Mouse (Mus musculus): Measurements from ENCODE around the gene Sipa1l3.
A peak's percentile ranks its signal among the peaks of the same experiment; 100 is the strongest.

The Sipa1l3 gene

DNA sequence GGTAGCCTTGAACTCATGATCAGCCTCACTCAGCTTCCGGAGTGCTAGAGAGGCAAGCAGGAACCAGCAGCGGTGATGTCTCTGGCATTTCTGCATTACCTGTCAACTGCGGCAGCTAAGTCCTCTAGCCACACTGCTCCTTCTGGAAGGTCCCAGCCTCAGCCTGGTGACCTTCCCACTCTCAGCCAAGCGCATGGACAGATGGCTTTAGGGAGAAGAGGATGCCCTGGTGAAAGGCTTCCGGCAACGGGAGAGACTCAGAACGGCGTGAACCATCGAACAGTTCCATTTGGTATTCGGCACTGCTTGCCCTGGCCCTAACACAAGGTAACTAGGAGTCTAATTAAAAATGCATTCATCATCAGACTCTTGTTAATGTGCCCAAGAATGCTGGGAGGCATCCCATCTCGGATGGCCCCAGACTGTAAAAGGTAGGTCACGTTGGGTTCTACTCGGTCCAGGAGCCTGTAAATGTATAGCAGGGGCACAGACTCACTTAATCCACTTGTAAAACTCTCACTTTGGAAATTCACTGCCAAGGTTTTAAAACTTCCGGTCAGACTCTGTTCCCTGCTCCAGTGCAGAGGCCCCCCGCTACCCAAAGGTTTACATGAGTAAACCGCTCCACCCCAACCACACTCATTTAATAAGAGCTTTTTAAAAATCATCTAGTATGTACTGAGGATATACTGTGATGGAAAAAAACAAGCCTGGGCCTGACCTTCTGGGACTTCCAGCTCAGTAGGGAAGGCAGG is 37.7 kb downstream of the Sipa1l3 start:
- no peak for DNase-seq (ENCODE audit: low read depth, low spot score)

DNA sequence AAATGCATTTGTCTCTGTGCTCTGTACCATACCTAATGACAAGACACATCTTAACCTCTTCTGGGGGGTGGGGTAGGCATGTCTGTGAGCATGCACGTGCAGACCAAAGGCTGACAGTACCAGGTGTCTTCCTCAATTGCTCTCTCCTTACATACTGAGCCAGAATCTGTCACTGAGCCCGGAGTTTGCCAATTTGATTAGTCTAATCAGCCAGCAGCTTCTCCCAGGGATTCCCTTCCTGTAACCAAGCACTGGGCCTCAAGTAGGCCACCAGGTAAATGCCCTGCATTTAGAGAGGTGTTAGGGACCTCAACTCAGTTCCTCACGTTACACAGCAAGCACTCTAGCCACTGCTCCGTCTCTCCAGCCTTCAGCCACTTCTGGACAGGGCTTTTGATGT is 38.3 kb downstream of the Sipa1l3 start:
- DNase-seq (ENCODE audit: low read depth, low spot score), result no peak

DNA sequence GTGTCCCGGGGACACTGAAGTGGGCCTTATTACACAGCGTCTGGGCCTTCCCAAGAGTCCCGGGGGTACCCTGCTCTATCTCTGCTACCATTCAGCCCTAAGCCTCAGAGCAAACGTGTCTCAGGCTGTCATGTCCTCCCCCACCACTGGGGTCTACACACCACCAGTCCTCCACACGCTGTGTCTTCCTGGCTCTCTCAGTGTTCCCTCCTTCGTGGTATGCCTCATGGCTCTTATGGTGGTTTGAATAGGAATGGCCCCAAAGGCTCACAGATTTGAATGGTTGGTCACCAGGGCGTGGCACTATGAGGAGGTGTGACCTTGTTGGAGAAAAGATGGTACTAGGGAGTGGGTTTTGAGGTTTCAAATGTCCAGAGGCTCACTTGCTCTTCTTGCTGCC is 43.4 kb downstream of the Sipa1l3 start:
- DNase-seq (ENCODE audit: low read depth, low spot score), result no peak

DNA sequence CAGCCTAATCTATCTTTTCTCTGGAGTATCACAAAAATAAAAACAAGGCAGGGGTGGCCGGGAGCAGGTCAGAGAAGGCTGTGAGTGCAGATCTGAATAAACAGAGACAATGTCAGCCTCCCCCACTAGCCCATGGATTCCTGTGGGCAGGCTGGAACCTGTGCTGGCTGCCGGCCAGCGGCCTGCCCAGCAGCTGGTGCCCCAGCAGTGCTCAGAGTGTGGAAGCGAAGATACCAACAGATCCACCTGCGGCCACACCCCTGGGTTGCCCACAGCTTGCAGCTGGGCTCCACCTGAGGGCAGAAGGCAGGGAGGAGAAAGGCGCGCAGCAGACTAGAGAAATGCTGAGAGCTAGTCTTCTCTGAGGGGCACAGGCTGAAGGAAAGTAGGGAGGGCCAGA is 47.1 kb downstream of the Sipa1l3 start:
- DNase-seq (ENCODE audit: low read depth, low spot score), result no peak

DNA sequence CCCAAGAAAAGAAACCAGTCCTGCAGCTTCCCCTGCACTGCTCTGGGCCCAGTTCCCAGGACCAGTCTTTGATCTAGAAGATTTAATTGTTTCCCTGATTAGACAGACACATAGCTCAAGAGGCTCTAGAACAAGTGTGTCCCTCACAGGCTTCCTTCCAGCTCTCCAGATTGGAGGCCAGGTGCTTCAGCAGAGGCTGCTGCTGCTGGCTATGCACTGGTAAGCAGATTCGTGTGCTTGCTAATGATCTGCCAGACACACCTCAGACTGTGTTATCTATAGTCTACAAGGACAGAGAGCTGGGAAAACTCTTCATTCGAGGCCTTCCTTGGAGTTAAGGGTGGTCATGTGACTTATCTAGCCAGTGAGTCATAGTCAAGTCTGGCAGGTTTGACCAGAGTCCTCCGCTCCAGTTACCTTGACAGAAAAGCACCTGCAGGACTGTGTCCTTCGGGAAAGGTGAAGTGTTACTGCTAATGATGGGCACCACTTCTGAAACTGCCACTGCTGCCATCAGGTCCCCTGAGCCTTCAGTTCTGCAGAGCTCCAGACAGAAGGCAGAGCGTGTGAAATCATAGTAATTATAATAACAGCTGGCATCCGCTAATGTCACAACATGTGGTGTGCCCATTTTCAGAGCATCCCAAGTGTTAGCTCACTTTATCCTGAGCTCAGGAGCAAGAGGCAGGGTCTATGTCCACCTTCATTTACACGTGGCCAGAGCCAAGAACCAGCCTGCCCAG is 48.7 kb downstream of the Sipa1l3 start:
- DNase-seq (ENCODE audit: low read depth, low spot score), result no peak

DNA sequence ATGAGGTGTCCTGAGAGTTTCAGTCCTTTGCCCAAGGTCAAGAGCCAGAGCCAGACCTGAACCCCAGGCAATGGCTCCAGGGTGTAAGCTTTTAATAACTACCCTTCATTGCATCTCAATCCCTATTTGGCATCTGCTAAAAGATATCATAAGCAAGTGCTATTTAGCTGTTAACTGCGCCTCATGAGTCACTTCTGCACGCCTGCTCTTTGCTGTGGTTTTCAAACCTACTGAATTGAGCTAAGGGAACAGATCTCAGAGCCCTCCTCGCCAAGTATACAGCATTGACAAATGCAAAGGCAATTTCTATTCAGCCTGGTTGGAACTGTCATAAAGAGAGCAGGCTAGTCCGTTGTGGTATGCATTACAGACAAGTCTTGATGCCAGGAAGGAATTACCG is 49.8 kb downstream of the Sipa1l3 start:
- DNase-seq (ENCODE audit: low read depth, low spot score), result no peak

DNA sequence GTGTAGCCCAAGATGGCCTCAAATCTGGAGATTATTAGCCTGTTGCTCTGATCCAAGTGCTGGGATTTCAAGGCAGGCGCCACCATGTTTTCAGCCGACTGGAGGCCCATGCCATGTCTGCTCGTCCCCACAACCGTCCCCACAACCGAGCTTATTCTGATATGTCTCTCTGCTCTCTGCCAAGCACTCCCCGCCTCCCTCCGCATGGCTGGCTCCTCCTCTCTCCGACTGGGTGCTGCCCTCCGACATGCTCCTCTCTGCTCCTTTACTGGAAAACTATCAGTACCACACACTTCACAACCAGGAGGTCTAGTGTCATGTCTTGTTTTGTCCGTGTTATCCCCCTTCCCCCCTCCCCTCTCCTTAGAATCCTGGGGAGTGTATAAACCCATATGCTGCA is 51.9 kb downstream of the Sipa1l3 start:
- no peak for DNase-seq (ENCODE audit: low read depth, low spot score)

DNA sequence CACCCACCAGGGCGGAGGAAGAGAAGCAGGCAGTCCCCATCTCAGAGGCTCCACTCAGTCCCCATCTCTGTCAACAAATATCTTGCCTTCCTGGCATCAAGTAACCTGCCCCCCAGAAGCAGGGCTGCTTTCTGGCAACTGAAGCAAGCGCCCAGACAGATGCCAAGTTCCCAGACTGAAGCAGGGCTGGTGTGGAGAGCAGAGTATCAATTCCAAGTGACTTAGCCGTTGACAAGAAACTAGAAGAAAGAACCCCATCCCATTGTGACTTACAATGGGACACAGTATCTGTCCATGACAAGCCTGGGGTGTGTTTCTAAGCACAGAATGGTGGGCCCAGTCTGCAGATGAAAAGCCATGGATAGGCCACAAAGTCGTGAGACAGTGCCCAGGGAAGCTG is 52.7 kb downstream of the Sipa1l3 start:
- DNase-seq (ENCODE audit: low read depth, low spot score), result no peak

DNA sequence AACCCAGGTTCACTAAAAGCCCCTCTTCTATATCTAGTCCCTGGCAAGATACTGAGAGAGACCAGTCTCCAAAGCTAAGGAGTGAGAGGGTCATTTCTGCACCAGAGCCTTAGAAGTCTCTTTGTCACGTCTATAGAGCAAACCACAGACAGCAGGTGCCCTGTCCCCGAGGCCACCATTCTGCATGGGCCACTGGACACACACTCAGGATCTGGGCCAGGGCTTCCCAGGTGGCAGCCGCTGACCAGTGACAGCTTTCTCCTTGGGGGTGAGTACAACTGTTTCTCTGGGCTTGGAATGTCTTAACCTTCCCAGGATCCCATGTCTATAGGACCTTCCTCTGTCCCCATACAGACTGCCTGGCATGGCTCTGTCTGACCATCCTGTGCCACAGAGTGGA is 55.6 kb downstream of the Sipa1l3 start:
- DNase-seq (ENCODE audit: low read depth, low spot score), result no peak

DNA sequence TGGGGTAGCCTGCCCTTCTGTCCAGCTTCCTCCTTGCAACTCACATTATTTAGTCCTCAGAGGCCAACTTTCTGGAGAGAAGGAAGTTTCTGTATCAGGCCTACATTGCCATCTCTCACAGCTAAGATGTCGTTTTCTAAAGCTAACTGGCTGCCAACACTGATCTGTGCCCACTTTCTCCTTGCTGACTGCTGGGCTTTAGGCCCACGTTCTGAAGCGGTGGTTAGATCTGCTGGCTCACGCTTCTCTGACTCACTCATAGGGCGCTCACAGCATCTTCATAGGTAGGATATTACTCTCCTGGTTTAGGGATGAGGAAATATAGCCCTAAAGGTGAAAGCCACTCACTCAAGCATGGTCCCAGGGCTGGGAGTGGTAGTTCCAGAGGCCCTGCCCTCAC is 56.3 kb downstream of the Sipa1l3 start:
- no peak for DNase-seq (ENCODE audit: low read depth, low spot score)

DNA sequence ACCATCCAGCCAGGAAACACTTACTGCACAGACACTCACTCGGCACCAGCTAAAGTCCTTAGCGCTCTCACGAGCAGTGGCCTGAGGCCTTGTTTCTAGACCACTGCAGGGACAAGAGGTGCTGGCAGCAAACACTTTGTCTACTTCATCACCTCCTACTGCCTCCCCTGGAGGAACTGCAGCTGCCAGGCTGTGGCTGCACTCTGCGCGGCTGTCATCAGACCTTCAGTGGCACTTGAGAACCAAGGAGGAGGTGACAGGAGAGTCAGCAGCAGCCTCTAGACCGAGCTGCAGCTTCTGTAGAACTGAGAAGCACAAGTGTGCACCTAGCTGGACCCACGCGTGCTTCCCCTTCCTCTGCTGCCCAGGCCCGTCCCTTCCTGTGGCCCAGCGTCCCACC is 56.9 kb downstream of the Sipa1l3 start:
- no peak for DNase-seq (ENCODE audit: low read depth, low spot score)

DNA sequence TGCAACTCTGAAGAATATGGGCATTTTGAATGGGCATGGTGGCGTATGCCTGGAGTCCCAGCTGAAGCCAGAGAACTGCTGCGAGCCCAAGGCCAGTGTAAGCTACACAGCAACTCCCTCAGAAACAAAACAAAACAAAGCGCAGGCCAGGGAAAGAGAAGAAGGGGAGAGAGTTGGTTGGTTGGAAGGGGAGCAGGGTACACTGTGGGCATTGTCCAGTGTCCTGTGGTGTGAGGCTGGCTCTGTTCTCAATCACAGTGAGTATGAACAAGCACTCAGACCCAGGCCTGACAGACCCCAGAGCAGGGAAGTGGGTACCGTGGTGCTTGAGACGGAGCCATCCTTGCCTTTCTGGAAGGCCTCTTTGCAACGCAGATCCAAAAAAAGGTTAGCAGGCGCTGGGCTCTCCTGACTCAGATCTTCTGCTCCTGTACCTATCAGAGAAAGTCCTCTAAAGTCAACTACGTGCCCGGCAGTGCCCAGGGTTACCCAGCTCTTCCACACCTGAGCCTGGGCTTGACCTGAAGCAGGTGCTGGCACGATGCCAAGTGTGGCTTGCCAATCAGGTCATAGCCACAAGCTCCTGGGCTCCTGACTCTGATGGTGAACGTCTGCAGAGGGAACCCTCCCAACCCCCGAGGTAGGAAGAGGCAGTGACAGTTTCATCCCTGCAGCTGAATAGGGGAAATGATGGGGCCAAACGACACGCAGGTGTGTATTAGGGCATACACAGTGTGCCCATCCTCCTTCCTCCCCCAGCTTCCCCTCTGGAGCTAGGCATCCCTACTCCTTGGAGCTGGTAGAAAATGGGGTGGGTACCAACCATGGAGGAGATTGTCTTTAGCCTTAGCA is 59.3 kb downstream of the Sipa1l3 start:
- DNase-seq (ENCODE audit: low read depth, low spot score), result no peak

DNA sequence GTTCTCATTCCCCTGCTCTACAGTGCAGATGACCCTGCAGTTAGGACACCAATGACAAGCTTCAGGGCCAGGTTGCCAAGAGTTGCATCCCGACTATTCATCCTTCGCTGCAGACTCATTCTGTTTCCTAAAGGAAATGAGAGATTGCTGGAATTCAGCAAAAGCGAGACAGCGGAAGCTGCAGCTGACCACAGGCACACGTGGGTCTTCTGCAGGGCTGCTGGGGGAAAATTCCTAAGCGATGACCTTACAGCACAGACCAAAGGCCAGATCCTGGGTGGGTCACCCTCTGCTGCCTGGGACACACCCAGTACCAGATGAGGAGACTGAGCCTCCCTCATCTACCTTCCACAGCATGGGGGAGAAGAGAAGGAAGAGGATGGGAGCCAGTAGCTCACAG is 60.7 kb downstream of the Sipa1l3 start:
- no peak for DNase-seq (ENCODE audit: low read depth, low spot score)

DNA sequence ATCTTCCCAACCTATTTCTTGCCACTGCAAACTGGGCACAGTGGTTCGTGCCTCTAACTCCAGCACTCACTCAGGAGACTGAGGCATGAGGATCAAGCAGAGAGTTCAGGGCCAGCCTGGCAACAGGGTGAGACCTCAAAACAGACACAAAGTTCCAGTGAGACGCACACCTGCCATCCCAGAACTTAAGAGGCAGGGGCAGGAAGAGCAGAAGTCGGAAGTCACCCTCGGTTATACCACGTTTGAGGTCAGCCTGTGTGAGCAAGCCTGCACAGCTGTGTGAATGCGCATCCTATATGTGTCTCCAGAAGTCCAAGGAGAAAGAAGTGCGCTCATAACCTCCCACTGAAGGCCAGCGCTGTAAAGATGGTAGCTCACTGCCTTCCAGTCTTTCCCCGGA is 61.7 kb downstream of the Sipa1l3 start:
- no peak for DNase-seq (ENCODE audit: low read depth, low spot score)

DNA sequence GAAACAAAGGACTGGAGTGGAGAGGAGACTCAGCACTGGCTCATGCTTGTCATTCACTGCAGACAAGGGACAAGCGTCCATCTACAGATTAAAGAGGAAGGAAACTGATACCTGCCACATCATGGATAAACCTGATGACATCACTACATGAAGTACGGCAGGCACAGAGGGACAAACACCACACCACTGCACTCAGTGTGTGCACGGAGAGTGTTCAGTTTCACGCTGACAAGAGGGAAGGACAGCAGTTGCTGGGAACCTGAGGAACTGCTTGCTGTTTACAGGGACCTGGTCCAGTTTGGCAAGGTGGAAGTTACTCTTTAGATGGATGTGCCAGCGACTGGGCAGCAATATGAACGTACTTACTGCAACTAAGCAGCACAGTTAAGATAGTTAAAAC is 62.9 kb downstream of the Sipa1l3 start:
- no peak for DNase-seq (ENCODE audit: low read depth, low spot score)

DNA sequence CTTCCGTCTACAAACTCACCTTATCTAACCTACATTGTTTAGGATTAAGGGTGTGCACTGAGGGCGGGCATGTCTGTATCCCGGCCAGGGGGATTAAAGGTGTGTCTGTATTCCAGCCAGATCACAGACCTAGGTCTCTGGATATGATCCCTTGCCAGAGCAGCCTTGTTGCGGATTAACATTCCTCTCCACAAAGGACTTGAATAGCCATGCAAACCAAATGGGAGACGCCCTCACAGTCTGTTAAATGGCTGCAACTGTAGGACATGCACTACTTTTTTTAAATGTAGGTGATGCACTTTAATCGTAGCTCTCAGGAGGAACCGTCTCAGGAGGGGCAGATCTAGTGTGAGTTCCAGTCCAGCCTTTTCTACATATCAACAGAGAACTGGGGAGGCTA is 63.5 kb downstream of the Sipa1l3 start:
- no peak for DNase-seq (ENCODE audit: low read depth, low spot score)

DNA sequence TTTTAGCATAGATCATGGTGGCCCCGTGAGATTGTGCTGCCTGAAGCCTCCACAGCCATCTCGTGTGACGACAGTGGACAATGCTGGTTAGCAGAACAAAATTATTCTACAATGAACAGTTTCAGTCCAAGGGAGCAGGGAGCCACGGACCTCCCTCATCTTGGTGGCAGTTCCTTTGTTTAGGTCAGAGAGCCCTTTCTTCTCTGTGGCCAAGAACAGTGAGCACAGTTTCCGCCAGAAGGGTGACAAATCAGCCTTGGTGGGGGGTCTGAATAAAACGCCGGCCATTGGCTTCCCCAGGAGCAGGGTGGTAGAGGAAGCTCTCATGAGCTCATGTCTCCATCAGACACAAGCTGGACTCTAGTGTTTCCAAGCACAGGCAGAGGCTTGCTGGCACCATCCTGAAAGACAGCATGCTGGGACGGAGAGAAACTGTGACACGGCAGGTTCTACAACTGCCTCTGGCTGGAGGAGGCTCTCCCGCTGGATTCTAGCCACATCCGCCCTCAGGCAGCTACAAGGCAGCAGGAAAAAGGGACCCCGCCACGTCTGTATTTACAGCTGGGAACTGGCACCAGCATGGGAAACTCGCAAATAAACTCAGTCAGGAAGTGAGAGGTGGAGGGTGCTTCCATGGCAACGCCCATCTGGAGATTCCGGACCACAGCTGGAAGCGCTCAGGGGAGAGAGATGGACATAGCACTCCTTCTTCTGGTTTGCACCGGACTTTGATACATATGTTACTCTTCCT is 65.3 kb downstream of the Sipa1l3 start:
- DNase-seq (ENCODE audit: low read depth, low spot score), result peak; percentile 83

DNA sequence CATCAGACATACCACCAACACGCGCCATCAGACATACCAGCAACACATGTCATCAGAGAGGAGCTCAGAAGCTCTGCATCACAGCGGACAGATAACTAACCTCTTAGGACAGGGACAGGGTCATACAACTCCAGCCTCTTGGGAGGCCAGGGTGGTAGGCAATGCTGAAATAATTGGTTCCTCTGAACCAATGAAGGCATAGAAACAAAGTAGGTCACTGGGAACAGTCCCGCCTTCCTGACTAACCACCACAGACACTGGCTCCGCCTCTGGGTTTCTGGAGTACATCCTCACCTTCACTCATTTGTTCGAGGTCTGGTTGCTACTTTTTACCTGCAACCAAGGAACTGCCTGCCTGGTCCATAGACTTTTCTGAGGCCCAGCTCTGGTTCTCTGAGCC is 66.1 kb downstream of the Sipa1l3 start:
- DNase-seq (ENCODE audit: low read depth, low spot score), result no peak

DNA sequence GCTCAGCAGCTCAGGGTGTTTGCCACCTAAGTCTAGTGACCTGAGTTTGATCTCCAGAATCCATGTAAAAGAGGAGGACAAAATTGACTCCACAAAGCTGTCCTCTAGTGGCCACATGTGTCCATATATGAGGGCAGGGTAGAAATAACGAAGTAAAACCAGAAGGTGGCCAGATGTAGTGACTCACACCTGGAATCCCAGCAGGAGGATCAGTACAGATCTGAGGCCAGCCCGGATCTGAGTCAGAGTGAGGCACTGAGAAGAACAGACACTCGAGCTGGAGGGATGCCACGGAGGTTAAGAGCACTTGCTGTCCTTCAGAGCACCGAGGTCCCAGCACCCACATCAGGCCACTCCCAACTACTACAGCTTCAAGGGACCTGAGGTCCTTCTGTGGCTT is 68.3 kb downstream of the Sipa1l3 start:
- DNase-seq (ENCODE audit: low read depth, low spot score), result no peak

DNA sequence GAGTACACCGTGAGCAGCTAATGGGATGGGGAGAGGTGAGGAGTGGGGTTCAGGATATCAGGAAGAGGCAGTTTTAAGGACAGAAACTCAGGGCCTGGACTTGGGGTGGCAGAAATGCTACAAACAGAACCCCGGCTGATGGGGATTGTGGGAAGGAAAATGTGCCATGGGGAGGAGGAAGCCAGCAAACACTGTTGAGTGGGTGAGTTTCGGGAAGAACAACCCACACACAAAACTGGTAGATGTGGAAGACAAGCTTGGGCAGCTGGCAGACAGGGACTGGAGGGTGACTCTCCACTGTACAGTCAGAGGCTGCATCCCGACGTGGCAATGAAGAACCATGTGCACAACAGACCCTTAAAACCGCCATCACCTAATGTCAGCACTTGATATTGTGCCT is 69.6 kb downstream of the Sipa1l3 start:
- no peak for DNase-seq (ENCODE audit: low read depth, low spot score)

DNA sequence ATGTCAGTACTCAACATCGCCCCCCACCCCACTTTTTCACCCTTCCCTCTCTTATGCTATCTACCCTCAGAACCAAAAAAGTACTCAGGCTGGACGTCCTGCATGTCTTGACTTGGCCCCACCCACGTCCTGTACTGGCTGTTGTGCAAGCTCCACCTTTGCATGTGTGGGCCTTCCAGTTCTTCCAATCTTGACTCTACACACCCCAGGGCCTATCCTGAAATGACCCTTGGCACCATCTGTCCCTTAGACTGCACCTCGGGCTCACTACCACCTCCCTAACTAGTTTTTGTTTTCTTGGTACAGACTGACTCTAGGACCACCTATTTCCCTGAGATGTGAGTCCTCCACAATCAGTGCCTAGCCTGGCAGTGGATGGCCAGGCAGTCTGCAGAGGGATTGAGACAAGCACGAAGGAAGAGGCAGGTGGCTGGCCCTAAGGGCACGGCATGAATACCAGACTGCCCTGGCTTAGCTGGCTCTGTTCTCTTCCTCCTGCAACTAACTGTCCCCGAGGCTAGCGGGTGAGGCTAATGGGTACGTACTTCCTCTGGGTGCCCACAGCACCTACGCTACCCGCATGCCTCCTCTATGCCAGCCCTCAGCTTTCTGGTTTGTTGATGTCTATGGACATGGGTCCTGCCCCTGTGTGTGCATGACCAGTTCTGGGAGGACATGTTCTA is 71.2 kb downstream of the Sipa1l3 start:
- DNase-seq (ENCODE audit: low read depth, low spot score), result no peak
